Mouse (Mus musculus): ENCODE measurements around the gene Myl6.

DNA sequence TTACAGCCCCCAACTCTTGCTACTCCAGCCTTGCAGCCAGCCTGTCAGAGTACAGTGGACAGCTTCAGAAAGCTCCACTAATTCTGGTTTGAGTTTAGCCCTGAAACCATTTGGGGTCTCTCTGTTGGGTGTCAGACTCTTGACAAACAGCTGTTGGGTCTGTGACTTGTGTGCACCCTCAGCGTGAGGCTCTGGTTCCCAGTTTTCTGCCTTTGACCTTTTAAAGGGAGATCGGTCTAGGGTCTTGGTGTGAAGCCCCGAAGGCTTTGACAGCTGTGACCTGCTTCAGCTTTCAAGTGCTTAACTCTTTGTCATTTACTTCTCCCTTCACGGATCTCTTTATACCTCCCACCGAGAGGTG, 33.7 kb downstream of the Myl6 start:
- TF ChIP-seq BHLHE40 (IDR thresholded peaks at IDR 0.05; ENCODE audit: low read depth, low read length): no peak
- TF ChIP-seq CTCF (conservative IDR thresholded peaks at IDR 0.05 in 1 of 2, IDR thresholded peaks at IDR 0.05 in 1 of 2; ENCODE audit: low read depth in 2 of 2, low read length in 2 of 2): no peak
- TF ChIP-seq JUND (conservative IDR thresholded peaks at IDR 0.05; ENCODE audit: low read depth, low read length): no peak
- no peak for TF ChIP-seq POLR2AphosphoS2 (IDR thresholded peaks at IDR 0.05; ENCODE audit: low read depth, low read length)
- no peak for TF ChIP-seq POLR2A (IDR thresholded peaks at IDR 0.05; ENCODE audit: low read depth, low read length)
- TF ChIP-seq MYC (IDR thresholded peaks at IDR 0.05; ENCODE audit: low read depth, low read length): no peak
- TF ChIP-seq E2F4 (IDR thresholded peaks at IDR 0.05; ENCODE audit: insufficient replicate concordance, low read depth, low read length): no peak
- TF ChIP-seq MAX (IDR thresholded peaks at IDR 0.05; ENCODE audit: low read length): no peak
- TF ChIP-seq ZMIZ1 (IDR thresholded peaks at IDR 0.05; ENCODE audit: low read depth, low read length): no peak
- TF ChIP-seq EP300 (IDR thresholded peaks at IDR 0.05; ENCODE audit: low read length): no peak

Measured in CH12.LX (cell line).